ENCODE assay signal across 15 mouse cellular contexts in genomic region chr4:106975890-106976289, GRCm38 (mm10).
DNase-seq lines count a peak whose midpoint lies in the region; ATAC-seq lines count a peak whose summit lies in the region.
"Had no signal": no experiment of that assay in that cellular context is flagged by ENCODE, and none has a peak within 500 bp of the region (broad histone marks: within the 10 kb centered on the region; RNA-seq: fewer than 3 reads in every experiment).

No protein-coding gene starts in this region.

- no peak for DNase-seq in heart, adult 8-10 months (ENCODE audit: low spot score)
- DNase-seq in neural tube, embryonic 11.5 days (ENCODE audit: low spot score): no peak
- no peak for DNase-seq in lung, postnatal 25 days (ENCODE audit: low spot score)
- DNase-seq: layer of hippocampus, adult 9-11 months; left cerebral cortex, postnatal 4 days; liver, postnatal 0 days; right cerebral cortex, postnatal 14 days; thymus, postnatal 4 days had no signal

- 63% methylated on average over 4 of the region's 4 CpGs for WGBS in heart, embryonic 12.5 days
- WGBS in neural tube, embryonic 11.5 days: 47% methylated on average over 4 of the region's 4 CpGs
- WGBS in neural tube, embryonic 15.5 days: 39% methylated on average over 4 of the region's 4 CpGs
- 38% methylated on average over 4 of the region's 4 CpGs for WGBS in embryonic facial prominence, embryonic 12.5 days
- 45% methylated on average over 4 of the region's 4 CpGs for WGBS in stomach, embryonic 15.5 days

- no peak overlapping the region for H3K27ac ChIP-seq in heart, embryonic 12.5 days (ENCODE audit: poor library complexity, severe bottlenecking)
- peak overlapping the region; percentile 76; the same call in 1 of the 2 replicates for H3K27ac ChIP-seq in neural tube, embryonic 11.5 days (ENCODE audit: low read depth, low read length)
- H3K27ac ChIP-seq in neural tube, embryonic 15.5 days (replicated peaks): no peak overlapping the region
- H3K27ac ChIP-seq in embryonic facial prominence, embryonic 12.5 days: 0 out of 2 replicates have a peak overlapping the region, but pooled peaks have one; percentile 32
- H3K27ac ChIP-seq in stomach, embryonic 15.5 days: peak overlapping the region; percentile 73; the same call in 1 of the 2 replicates

- no peaks in the 10 kb centered on the region for H3K36me3 ChIP-seq in heart, embryonic 12.5 days
- no peaks in the 10 kb centered on the region; the same call in 1 of the 2 replicates for H3K36me3 ChIP-seq in neural tube, embryonic 11.5 days (ENCODE audit: control insufficient read depth, insufficient read depth, low read length)
- H3K36me3 ChIP-seq in neural tube, embryonic 15.5 days: no peaks in the 10 kb centered on the region
- no peaks in the 10 kb centered on the region for H3K36me3 ChIP-seq in embryonic facial prominence, embryonic 12.5 days
- H3K36me3 ChIP-seq in stomach, embryonic 15.5 days: no peaks in the 10 kb centered on the region

- no peaks in the 10 kb centered on the region for H3K9me3 ChIP-seq in heart, embryonic 12.5 days (replicated peaks)
- no peaks in the 10 kb centered on the region for H3K9me3 ChIP-seq in neural tube, embryonic 11.5 days (ENCODE audit: control insufficient read depth, low read length)
- no peaks in the 10 kb centered on the region for H3K9me3 ChIP-seq in neural tube, embryonic 15.5 days (replicated peaks)
- no peaks in the 10 kb centered on the region for H3K9me3 ChIP-seq in embryonic facial prominence, embryonic 12.5 days
- no peaks in the 10 kb centered on the region for H3K9me3 ChIP-seq in stomach, embryonic 15.5 days

- no peak for ATAC-seq in heart, embryonic 12.5 days (ENCODE audit: insufficient number of reproducible peaks, low FRiP score)
- no peak for ATAC-seq in neural tube, embryonic 11.5 days (ENCODE audit: insufficient read depth, low FRiP score, low TSS enrichment)
- ATAC-seq in neural tube, embryonic 15.5 days (ENCODE audit: low FRiP score): no peak
- no peak for ATAC-seq in embryonic facial prominence, embryonic 12.5 days (ENCODE audit: insufficient number of reproducible peaks, insufficient read depth, low FRiP score, low TSS enrichment)
- no peak for ATAC-seq in stomach, embryonic 15.5 days (ENCODE audit: insufficient read depth, low FRiP score, low read depth)
- ATAC-seq in monocyte, adult 5-6 weeks (replicated peaks; ENCODE audit: insufficient number of reproducible peaks, low FRiP score, low TSS enrichment, poor library complexity, severe bottlenecking): no peak
- ATAC-seq: activated CD4-positive, CD25-positive, alpha-beta regulatory T cell, adult 4 months; liver, postnatal 0 days had no signal

- 0 out of 2 replicates have a peak overlapping the region, but pooled peaks have one; percentile 27 for H3K9ac ChIP-seq in heart, embryonic 12.5 days
- no peak overlapping the region for H3K9ac ChIP-seq in neural tube, embryonic 11.5 days (ENCODE audit: low read length)
- H3K9ac ChIP-seq in neural tube, embryonic 15.5 days (replicated peaks): no peak overlapping the region
- no peak overlapping the region for H3K9ac ChIP-seq in embryonic facial prominence, embryonic 12.5 days
- H3K9ac ChIP-seq in stomach, embryonic 15.5 days: no peak overlapping the region
- H3K9ac ChIP-seq: liver, postnatal 0 days had no signal

- peaks cover 88% of the 10 kb centered on the region for H3K4me1 ChIP-seq in heart, embryonic 12.5 days (replicated peaks)
- peaks cover 89% of the 10 kb centered on the region for H3K4me1 ChIP-seq in neural tube, embryonic 11.5 days (ENCODE audit: control insufficient read depth, insufficient read depth, low read length)
- peaks cover 84% of the 10 kb centered on the region for H3K4me1 ChIP-seq in neural tube, embryonic 15.5 days
- H3K4me1 ChIP-seq in embryonic facial prominence, embryonic 12.5 days: peaks cover 98% of the 10 kb centered on the region
- peaks cover 64% of the 10 kb centered on the region for H3K4me1 ChIP-seq in stomach, embryonic 15.5 days

- H3K4me3 ChIP-seq in heart, embryonic 12.5 days: no peak overlapping the region
- H3K4me3 ChIP-seq in neural tube, embryonic 11.5 days (ENCODE audit: low read depth, low read length): no peak overlapping the region
- no peak overlapping the region for H3K4me3 ChIP-seq in neural tube, embryonic 15.5 days (replicated peaks)
- H3K4me3 ChIP-seq in embryonic facial prominence, embryonic 12.5 days: no peak overlapping the region
- H3K4me3 ChIP-seq in stomach, embryonic 15.5 days (replicated peaks): no peak overlapping the region
- H3K4me3 ChIP-seq: erythroblast, embryonic 14.5 days had no signal

- no peak overlapping the region for H3K4me2 ChIP-seq in heart, embryonic 12.5 days
- H3K4me2 ChIP-seq in neural tube, embryonic 11.5 days (ENCODE audit: low read depth): no peak overlapping the region
- H3K4me2 ChIP-seq in neural tube, embryonic 15.5 days: no peak overlapping the region
- no peak overlapping the region for H3K4me2 ChIP-seq in embryonic facial prominence, embryonic 12.5 days (replicated peaks)
- no peak overlapping the region for H3K4me2 ChIP-seq in stomach, embryonic 15.5 days

- no peaks in the 10 kb centered on the region for H3K27me3 ChIP-seq in heart, embryonic 12.5 days (replicated peaks)
- no peaks in the 10 kb centered on the region for H3K27me3 ChIP-seq in neural tube, embryonic 11.5 days (ENCODE audit: control insufficient read depth, insufficient read depth, low read length)
- H3K27me3 ChIP-seq in neural tube, embryonic 15.5 days (replicated peaks): no peaks in the 10 kb centered on the region
- H3K27me3 ChIP-seq in embryonic facial prominence, embryonic 12.5 days: no peaks in the 10 kb centered on the region
- H3K27me3 ChIP-seq in stomach, embryonic 15.5 days (replicated peaks): no peaks in the 10 kb centered on the region

Comparison
In these comparisons a context has a peak if more than half of its experiments do, and no peak if none do; other contexts are left out.
1. H3K27ac ChIP-seq: peak in neural tube, embryonic 11.5 days (single experiment), embryonic facial prominence, embryonic 12.5 days (single experiment) and stomach, embryonic 15.5 days (single experiment); none in heart, embryonic 12.5 days (single experiment) and neural tube, embryonic 15.5 days (single experiment).